Mouse (Mus musculus): ENCODE data around the gene Ndufaf3. TPM values are rescaled to one million over a fixed set of nuclear protein-coding genes. Genes with fewer than 3 reads are reported as not detected.
A peak's percentile ranks its signal among the peaks of the same experiment; 100 is the strongest.

Ndufaf3 gene
- polyA plus RNA-seq, 1 experiment from 2014 or later, result 41.1 TPM

GRCm38 (mm10) chr9:108591462-108591861 lies 24.2 kb upstream of the Ndufaf3 start:
- no peak for ATAC-seq
- H3K27ac ChIP-seq (ENCODE audit: low read length), result no peak overlapping the region
- no peaks in the 10 kb centered on the region for H3K36me3 ChIP-seq (ENCODE audit: control insufficient read depth, insufficient read depth, low read length)
- peaks cover 17% of the 10 kb centered on the region for H3K4me1 ChIP-seq (ENCODE audit: control insufficient read depth, insufficient read depth, low read length)
- H3K4me3 ChIP-seq (ENCODE audit: low read length), result no peak overlapping the region
- WGBS, result 86% methylated on average over 4 of the region's 4 CpGs
- no peaks in the 10 kb centered on the region for H3K9me3 ChIP-seq (ENCODE audit: control insufficient read depth, low read length)
- H3K4me2 ChIP-seq (ENCODE audit: low read depth, low read length), result no peak overlapping the region
- H3K9ac ChIP-seq (ENCODE audit: low read depth, low read length), result no peak overlapping the region
- no peaks in the 10 kb centered on the region for H3K27me3 ChIP-seq (replicated peaks; ENCODE audit: control insufficient read depth, insufficient read depth, low read length)

GRCm38 (mm10) chr9:108589229-108589628 lies 22.0 kb upstream of the Ndufaf3 start:
- WGBS, result 63% methylated on average over 5 of the region's 5 CpGs
- Histone ChIP-seq H3K9me3 (ENCODE audit: control insufficient read depth, low read length) (no peaks in the 10 kb centered on the region), H3K9ac (ENCODE audit: low read depth, low read length) (no peak overlapping the region), H3K27ac (ENCODE audit: low read length) (no peak overlapping the region), H3K36me3 (ENCODE audit: control insufficient read depth, insufficient read depth, low read length) (no peaks in the 10 kb centered on the region), H3K4me2 (ENCODE audit: low read depth, low read length) (no peak overlapping the region), H3K4me3 (ENCODE audit: low read length) (no peak overlapping the region), H3K27me3 (replicated peaks; ENCODE audit: control insufficient read depth, insufficient read depth, low read length) (no peaks in the 10 kb centered on the region), H3K4me1 (ENCODE audit: control insufficient read depth, insufficient read depth, low read length) (peaks cover 17% of the 10 kb centered on the region)
- no peak for ATAC-seq

GRCm38 (mm10) chr9:108587571-108588180 lies 20.4 kb upstream of the Ndufaf3 start:
- H3K36me3 ChIP-seq (ENCODE audit: control insufficient read depth, insufficient read depth, low read length), result no peaks in the 10 kb centered on the region
- peak overlapping the region; percentile 47; the same call in 1 of the 2 replicates for H3K27ac ChIP-seq (ENCODE audit: low read length)
- 9% methylated on average over 14 of the region's 14 CpGs for WGBS
- H3K27me3 ChIP-seq (replicated peaks; ENCODE audit: control insufficient read depth, insufficient read depth, low read length), result no peaks in the 10 kb centered on the region
- no peaks in the 10 kb centered on the region for H3K9me3 ChIP-seq (ENCODE audit: control insufficient read depth, low read length)
- peak overlapping the region; percentile 9; the same call in 1 of the 2 replicates for H3K4me3 ChIP-seq (ENCODE audit: low read length)
- peak; percentile 90 for ATAC-seq
- peak overlapping the region; percentile 33 for H3K4me2 ChIP-seq (ENCODE audit: low read depth, low read length)
- H3K9ac ChIP-seq (ENCODE audit: low read depth, low read length), result peak overlapping the region; percentile 30; the same call in 1 of the 2 replicates
- H3K4me1 ChIP-seq (ENCODE audit: control insufficient read depth, insufficient read depth, low read length), result peaks cover 17% of the 10 kb centered on the region

- 51% methylated on average over 5 of the region's 5 CpGs for whole genome bisulfite sequencing
- H3K4me1 ChIP-seq (ENCODE audit: control insufficient read depth, insufficient read depth, low read length), result peaks cover 24% of the 10 kb centered on the region
- peaks cover 7% of the 10 kb centered on the region for H3K36me3 ChIP-seq (ENCODE audit: control insufficient read depth, insufficient read depth, low read length)
- H3K9ac ChIP-seq (ENCODE audit: low read depth, low read length), result peak overlapping the region; percentile 88
- H3K27me3 ChIP-seq (replicated peaks; ENCODE audit: control insufficient read depth, insufficient read depth, low read length), result no peaks in the 10 kb centered on the region
- H3K4me2 ChIP-seq (ENCODE audit: low read depth, low read length), result peak overlapping the region; percentile 79
- H3K9me3 ChIP-seq (ENCODE audit: control insufficient read depth, low read length), result no peaks in the 10 kb centered on the region
- H3K27ac ChIP-seq (ENCODE audit: low read length), result peak overlapping the region; percentile 81
- H3K4me3 ChIP-seq (ENCODE audit: low read length), result peak overlapping the region; percentile 80
- no peak for ATAC-seq
Measured at GRCm38 (mm10) chr9:108579344-108579690, 12.1 kb upstream of the Ndufaf3 start.

- 5% methylated on average over 51 of the region's 51 CpGs for WGBS
- peaks cover 7% of the 10 kb centered on the region for H3K36me3 ChIP-seq (ENCODE audit: control insufficient read depth, insufficient read depth, low read length)
- H3K4me3 ChIP-seq (ENCODE audit: low read length), result peak within 1 kb of the TSS; percentile 80
- H3K27ac ChIP-seq (ENCODE audit: low read length), result peak within 1 kb of the TSS; percentile 93
- H3K4me2 ChIP-seq (ENCODE audit: low read depth, low read length), result peak within 1 kb of the TSS; percentile 79
- ATAC-seq, result peak; percentile 97
- H3K27me3 ChIP-seq (replicated peaks; ENCODE audit: control insufficient read depth, insufficient read depth, low read length), result no peaks in the 10 kb centered on the region
- H3K4me1 ChIP-seq (ENCODE audit: control insufficient read depth, insufficient read depth, low read length), result peaks cover 30% of the 10 kb centered on the region
- H3K9ac ChIP-seq (ENCODE audit: low read depth, low read length), result peak within 1 kb of the TSS; percentile 88
- no peaks in the 10 kb centered on the region for H3K9me3 ChIP-seq (ENCODE audit: control insufficient read depth, low read length)
Measured at GRCm38 (mm10) chr9:108578545-108579343, 11.5 kb upstream of the Ndufaf3 start, which contains the start of gene Wdr6. Gene Wdr6, minus strand, starts transcription at chr9:108578739.

GRCm38 (mm10) chr9:108577934-108578544 lies 10.8 kb upstream of the Ndufaf3 start:
- under 1% methylated on average over 24 of the region's 24 CpGs for whole genome bisulfite sequencing
- Histone ChIP-seq H3K4me3 (ENCODE audit: low read length) (peak overlapping the region; percentile 80), H3K27ac (ENCODE audit: low read length) (peak overlapping the region; percentile 93), H3K4me2 (ENCODE audit: low read depth, low read length) (peak overlapping the region; percentile 79), H3K4me1 (ENCODE audit: control insufficient read depth, insufficient read depth, low read length) (peaks cover 32% of the 10 kb centered on the region), H3K9me3 (ENCODE audit: control insufficient read depth, low read length) (no peaks in the 10 kb centered on the region), H3K9ac (ENCODE audit: low read depth, low read length) (peak overlapping the region; percentile 88), H3K36me3 (ENCODE audit: control insufficient read depth, insufficient read depth, low read length) (peaks cover 7% of the 10 kb centered on the region), H3K27me3 (replicated peaks; ENCODE audit: control insufficient read depth, insufficient read depth, low read length) (no peaks in the 10 kb centered on the region)
- no peak; the same call in 1 of the 2 replicates for ATAC-seq

GRCm38 (mm10) chr9:108577025-108577424 lies 9.8 kb upstream of the Ndufaf3 start:
- H3K27me3 ChIP-seq (replicated peaks; ENCODE audit: control insufficient read depth, insufficient read depth, low read length), result no peaks in the 10 kb centered on the region
- H3K9ac ChIP-seq (ENCODE audit: low read depth, low read length), result peak overlapping the region; percentile 88; the same call in 1 of the 2 replicates
- H3K4me3 ChIP-seq (ENCODE audit: low read length), result peak overlapping the region; percentile 80
- ATAC-seq, result no peak
- peaks cover 32% of the 10 kb centered on the region for H3K4me1 ChIP-seq (ENCODE audit: control insufficient read depth, insufficient read depth, low read length)
- no peak overlapping the region for H3K27ac ChIP-seq (ENCODE audit: low read length)
- WGBS, result 32% methylated on average over 6 of the region's 6 CpGs
- H3K9me3 ChIP-seq (ENCODE audit: control insufficient read depth, low read length), result no peaks in the 10 kb centered on the region
- H3K36me3 ChIP-seq (ENCODE audit: control insufficient read depth, insufficient read depth, low read length), result peaks cover 11% of the 10 kb centered on the region
- peak overlapping the region; percentile 79 for H3K4me2 ChIP-seq (ENCODE audit: low read depth, low read length)

GRCm38 (mm10) chr9:108575321-108576297 lies 8.4 kb upstream of the Ndufaf3 start:
- Histone ChIP-seq H3K36me3 (ENCODE audit: control insufficient read depth, insufficient read depth, low read length) (peaks cover 19% of the 10 kb centered on the region), H3K27me3 (replicated peaks; ENCODE audit: control insufficient read depth, insufficient read depth, low read length) (no peaks in the 10 kb centered on the region), H3K9me3 (ENCODE audit: control insufficient read depth, low read length) (no peaks in the 10 kb centered on the region), H3K9ac (ENCODE audit: low read depth, low read length) (no peak overlapping the region), H3K4me3 (ENCODE audit: low read length) (no peak overlapping the region), H3K4me1 (ENCODE audit: control insufficient read depth, insufficient read depth, low read length) (peaks cover 36% of the 10 kb centered on the region), H3K27ac (ENCODE audit: low read length) (no peak overlapping the region), H3K4me2 (ENCODE audit: low read depth, low read length) (no peak overlapping the region)
- ATAC-seq, result no peak
- WGBS, result 83% methylated on average over 37 of the region's 37 CpGs

All from intestine, embryonic 16.5 days (tissue).